Mouse (Mus musculus): Measurements from ENCODE around the gene Rasd2.

- no peak for TF ChIP-seq CTCF (IDR thresholded peaks at IDR 0.05; ENCODE audit: low read depth, low read length)
- no peak for TF ChIP-seq POLR2A (IDR thresholded peaks at IDR 0.05; ENCODE audit: insufficient read depth, low read length)
These were observed 3.1 kb downstream of the Rasd2 start for GRCm38 (mm10) chr8:75216886-75217285.

Data from ES-Bruce4 (cell line).